Mouse (Mus musculus): ENCODE results near the gene Sirt1.

Gene Sirt1

GRCm38 (mm10) chr10:63336901-63337300 lies 44.6 kb downstream of the Sirt1 start:
- DNase-seq (ENCODE audit: low spot score) = no peak

DNA sequence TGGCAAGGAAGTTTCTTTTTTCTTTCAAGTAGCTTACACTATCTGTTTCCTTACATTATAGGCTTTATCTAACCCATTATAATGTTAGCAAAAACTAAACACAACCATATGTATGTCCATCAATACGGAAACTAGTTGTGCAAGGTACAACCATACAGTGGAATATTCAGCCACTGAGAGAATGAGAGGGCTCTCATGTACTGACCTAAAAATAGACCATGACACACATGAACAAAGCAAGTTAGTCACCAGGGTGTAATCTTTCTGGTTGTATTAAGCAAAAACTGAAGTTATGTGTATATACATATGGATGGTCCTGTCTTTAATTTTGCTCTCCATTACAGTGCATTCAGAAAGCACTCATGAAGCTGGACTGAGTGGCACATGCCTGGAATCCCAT lies 54.4 kb downstream of the Sirt1 start:
- no peak for DNase-seq (ENCODE audit: low spot score)

GRCm38 (mm10) chr10:63313726-63314125 lies 67.8 kb downstream of the Sirt1 start:
- DNase-seq (ENCODE audit: low spot score) = no peak

GRCm38 (mm10) chr10:63308582-63309366 lies 72.7 kb downstream of the Sirt1 start:
- DNase-seq (ENCODE audit: low spot score) = peak; percentile 32

- no peak for DNase-seq (ENCODE audit: low spot score)
Measured at GRCm38 (mm10) chr10:63302356-63302755, 79.1 kb downstream of the Sirt1 start.

GRCm38 (mm10) chr10:63282846-63283245 lies 98.7 kb downstream of the Sirt1 start:
- no peak for DNase-seq (ENCODE audit: low spot score)

DNA sequence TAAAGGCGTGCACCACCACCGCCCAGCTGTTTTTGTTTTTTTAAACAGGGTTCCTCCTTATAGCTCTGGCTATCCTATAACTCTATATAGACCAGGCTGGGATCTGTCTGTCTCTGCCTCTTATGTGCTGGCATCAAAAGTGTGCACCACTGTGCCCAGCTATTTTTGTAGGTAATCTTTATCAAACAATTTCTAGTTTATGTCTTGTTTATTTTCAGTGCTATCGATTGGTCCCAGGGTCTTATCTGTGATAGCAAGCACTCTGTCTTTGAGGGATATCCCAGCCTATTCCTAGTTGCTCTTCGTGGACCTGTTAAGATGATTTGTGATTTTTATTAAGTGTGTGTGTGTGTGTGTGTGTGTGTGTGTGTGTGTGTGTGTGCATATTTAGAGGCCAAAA lies 99.1 kb downstream of the Sirt1 start:
- no peak for DNase-seq (ENCODE audit: low spot score)

- DNase-seq (ENCODE audit: low spot score) = no peak
Measured at GRCm38 (mm10) chr10:63279851-63280250, 101.7 kb downstream of the Sirt1 start.

GRCm38 (mm10) chr10:63277010-63277409 lies 104.5 kb downstream of the Sirt1 start:
- no peak for DNase-seq (ENCODE audit: low spot score)

GRCm38 (mm10) chr10:63272868-63273267 lies 108.6 kb downstream of the Sirt1 start:
- no peak for DNase-seq (ENCODE audit: low spot score)

GRCm38 (mm10) chr10:63272401-63272800 lies 109.1 kb downstream of the Sirt1 start:
- no peak for DNase-seq (ENCODE audit: low spot score)

All from urinary bladder, postnatal 10 days (tissue).